Mouse (Mus musculus): ENCODE measurements at regions not wholly inside any gene's neighbourhood (a gene's known extent, or its start where the extent isn't known, plus 50 kb on each side); places are given as distances from the start of the nearest gene placed in this dataset.

DNA sequence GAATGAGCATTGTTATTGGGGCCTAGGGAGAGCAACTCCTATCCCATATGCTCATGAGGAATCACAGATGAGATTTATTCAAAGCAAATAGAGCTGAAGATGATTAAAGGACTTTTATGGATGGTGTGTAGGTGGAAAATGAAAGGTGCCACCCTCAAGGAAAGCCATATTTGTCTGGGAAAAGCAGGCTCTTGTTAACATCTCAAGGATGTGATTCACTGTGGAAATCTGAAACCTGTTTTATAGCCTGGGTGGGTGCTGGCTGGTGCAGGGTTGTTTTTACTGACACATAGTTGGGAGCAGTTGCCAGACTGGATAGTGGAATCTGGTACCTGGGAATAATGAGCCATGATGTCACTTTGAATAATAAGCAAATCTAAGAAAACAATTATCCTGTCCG lies 70.7 kb upstream of the Cask start:
- no peak for DNase-seq

DNA sequence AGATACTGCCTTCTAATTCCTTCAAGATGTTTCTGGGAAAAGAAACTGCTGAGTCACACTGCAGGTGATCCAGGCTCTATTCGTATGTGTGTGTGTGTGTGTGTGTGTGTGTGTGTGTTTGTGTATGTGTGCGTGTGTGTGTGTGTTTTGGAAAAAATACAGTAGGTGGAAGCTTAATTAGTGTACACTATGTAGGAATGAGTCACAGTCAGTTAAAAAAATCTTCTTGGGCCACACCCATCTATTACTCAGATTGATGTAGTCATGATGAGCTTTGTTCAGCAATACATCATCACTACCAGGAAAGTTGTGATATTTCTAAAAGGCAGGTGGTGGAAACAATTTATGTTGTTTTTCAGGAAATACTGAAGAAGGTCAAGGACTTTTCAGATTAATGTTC lies 67.5 kb upstream of the Cask start:
- peak; percentile 11 to 13 for DNase-seq

Data from kidney, adult 8-10 months (tissue).